Mouse (Mus musculus) cerebellum, postnatal 4 days (tissue): ENCODE measurements around the gene Slc15a3.
A peak's percentile ranks its signal among the peaks of the same experiment; 100 is the strongest.

Experiments used
- DNase-seq, 2 experiments: peaks; one replicate each; pipeline ENCODE4 v3.0.0; 2022; ENCODE audit warnings: low spot score in 2 of 2, mixed read lengths in 1 of 2

Slc15a3 gene

GRCm38 (mm10) chr19:10869886-10870527 is 30.5 kb downstream of the Slc15a3 start, which contains the start of gene Tmem132a:
Tmem132a (minus strand) TSS chr19:10869940.
- DNase-seq = no peak

- no peak for DNase-seq
Measured at GRCm38 (mm10) chr19:10870676-10871075, 31.1 kb downstream of the Slc15a3 start.

- DNase-seq = no peak
Measured at GRCm38 (mm10) chr19:10871328-10871961, 31.9 kb downstream of the Slc15a3 start.

GRCm38 (mm10) chr19:10878201-10878837 is 38.8 kb downstream of the Slc15a3 start:
- no peak for DNase-seq

GRCm38 (mm10) chr19:10880085-10880974 is 40.8 kb downstream of the Slc15a3 start:
- DNase-seq = no peak

- DNase-seq = no peak
Measured at GRCm38 (mm10) chr19:10880975-10881425, 41.5 kb downstream of the Slc15a3 start.

- peak; percentile 79 to 91 for DNase-seq
Measured at GRCm38 (mm10) chr19:10881426-10882154, 42.1 kb downstream of the Slc15a3 start, which contains the start of gene Tmem109. Tmem109 (minus strand) TSS chr19:10882001.

- DNase-seq = no peak
Measured at GRCm38 (mm10) chr19:10892201-10892600, 52.7 kb downstream of the Slc15a3 start.

- DNase-seq = peak; percentile 96 to 98
Measured at GRCm38 (mm10) chr19:10895016-10895528, 55.5 kb downstream of the Slc15a3 start, which contains the start of gene Prpf19. Prpf19 (plus strand) TSS chr19:10895231.

- DNase-seq = no peak
Measured at GRCm38 (mm10) chr19:10895708-10896107, 56.2 kb downstream of the Slc15a3 start.

GRCm38 (mm10) chr19:10896849-10897248 is 57.3 kb downstream of the Slc15a3 start:
- DNase-seq = no peak

- no peak for DNase-seq
Measured at GRCm38 (mm10) chr19:10897491-10897890, 58.0 kb downstream of the Slc15a3 start.

- DNase-seq = no peak
Measured at GRCm38 (mm10) chr19:10900315-10900714, 60.8 kb downstream of the Slc15a3 start.

GRCm38 (mm10) chr19:10901046-10901445 is 61.5 kb downstream of the Slc15a3 start:
- no peak for DNase-seq

- no peak for DNase-seq
Measured at GRCm38 (mm10) chr19:10904512-10904911, 65.0 kb downstream of the Slc15a3 start.

- no peak for DNase-seq
Measured at GRCm38 (mm10) chr19:10904927-10905727, 65.6 kb downstream of the Slc15a3 start.

GRCm38 (mm10) chr19:10905728-10906000 is 66.1 kb downstream of the Slc15a3 start:
- no peak for DNase-seq

- peak in 1 of 2 experiments; percentile 47 for DNase-seq
Measured at GRCm38 (mm10) chr19:10907891-10908290, 68.4 kb downstream of the Slc15a3 start.
